Comparison of ENCODE assay signal across 22 mouse cellular contexts in the genomic region with DNA sequence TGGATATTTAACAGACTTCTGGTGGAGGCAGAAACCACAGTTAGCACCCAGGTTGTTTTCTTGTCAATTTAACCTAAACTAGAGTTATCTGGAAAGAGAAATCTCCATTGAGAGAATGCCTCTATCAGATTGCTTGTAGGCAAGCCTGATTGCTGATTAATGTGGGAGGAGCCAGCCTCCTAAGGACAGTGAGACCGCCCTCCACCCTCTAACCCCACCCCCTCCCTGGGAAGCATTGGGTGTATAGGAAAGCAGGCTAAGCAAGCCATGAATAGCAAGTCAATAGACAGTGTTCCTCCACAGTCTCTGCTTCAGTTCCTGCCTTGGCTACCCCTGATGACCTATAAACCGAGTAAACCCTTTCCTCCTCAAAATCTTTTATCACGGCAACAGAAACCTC.
DNase-seq lines count a peak whose midpoint lies in the region; TF ChIP-seq lines count a peak whose summit lies in the region.
"Had no signal": no experiment of that assay in that cellular context is flagged by ENCODE, and none has a peak within 500 bp of the region (broad histone marks: within the 10 kb centered on the region; RNA-seq: fewer than 3 reads in every experiment).

No protein-coding gene starts in this region.

- H3K27ac ChIP-seq in heart, embryonic 10.5 days, result no peak overlapping the region
- no peak overlapping the region for H3K27ac ChIP-seq in ES-E14 (ENCODE audit: insufficient read depth, low read depth, low read length, poor library complexity, severe bottlenecking)
- H3K27ac ChIP-seq: forebrain, embryonic 10.5 days; forebrain, embryonic 13.5 days; gastrocnemius, adult 2 months; heart, embryonic 15.5 days; hindbrain, embryonic 12.5 days had no signal

- in situ Hi-C loops in ES-E14 (cut with MboI; ENCODE audit: low sequenced_read_pairs in 2 of 2, unreplicated experiment in 2 of 2), result no loop called here

- WGBS in heart, embryonic 10.5 days, result 80% methylated on average over 3 of the region's 3 CpGs

- intact Hi-C loops in heart, postnatal 14 days (cut with DNase I), result no loop called here

- DNase-seq in heart, embryonic 10.5 days (ENCODE audit: low spot score), result peak; percentile 9
- DNase-seq in heart, postnatal 14 days, result no peak
- DNase-seq in retina, postnatal 1 day, result peak; percentile 10
- DNase-seq in retina, embryonic 14.5 days (ENCODE audit: low spot score), result no peak
- DNase-seq in ES-E14 (ENCODE audit: low read depth, low spot score), result peak; percentile 66
- no peak for DNase-seq in frontal cortex, postnatal 36 days (ENCODE audit: low spot score in 2 of 2)
- DNase-seq in natural killer cell, adult 2 months (ENCODE audit: low spot score in 2 of 2), result no peak
- DNase-seq: adrenal gland, adult 2 months; adrenal gland, postnatal 14 days; B cell, adult 2 months; cerebellum, adult 8-10 months; cerebellum, postnatal 14 days; gastrocnemius, adult 2 months; gastrocnemius, postnatal 14 days; heart, postnatal 10 days; heart, postnatal 4 days had no signal

- H3K9ac ChIP-seq in ES-E14 (ENCODE audit: insufficient read depth, low read depth, low read length, poor library complexity, severe bottlenecking), result no peak overlapping the region
- H3K9ac ChIP-seq: forebrain, embryonic 13.5 days; heart, embryonic 12.5 days; heart, embryonic 15.5 days; hindbrain, embryonic 12.5 days had no signal

- no peaks in the 10 kb centered on the region for H3K4me1 ChIP-seq in heart, embryonic 10.5 days
- H3K4me1 ChIP-seq in ES-E14 (ENCODE audit: control insufficient read depth in 2 of 2, insufficient read depth in 2 of 2, low read length in 2 of 2, poor library complexity in 1 of 2), result peaks cover 7 to 9% of the 10 kb centered on the region in 2 experiments; a peak in 3 of 4 replicates
- H3K4me1 ChIP-seq: heart, embryonic 12.5 days; heart, embryonic 15.5 days had no signal

- H3K36me3 ChIP-seq in heart, embryonic 10.5 days, result no peaks in the 10 kb centered on the region
- no peaks in the 10 kb centered on the region for H3K36me3 ChIP-seq in ES-E14 (ENCODE audit: control insufficient read depth, insufficient read depth, low read length, poor library complexity, severe bottlenecking)
- H3K36me3 ChIP-seq: forebrain, embryonic 10.5 days; heart, embryonic 12.5 days; heart, embryonic 15.5 days; hindbrain, embryonic 12.5 days had no signal

- no peaks in the 10 kb centered on the region for H3K27me3 ChIP-seq in heart, embryonic 10.5 days (ENCODE audit: insufficient read depth, poor library complexity, severe bottlenecking)
- H3K27me3 ChIP-seq: CH12.LX; forebrain, embryonic 13.5 days; heart, embryonic 12.5 days; heart, embryonic 15.5 days; hindbrain, embryonic 12.5 days had no signal

- H3K9me3 ChIP-seq in heart, embryonic 10.5 days, result 0 out of 2 replicates have a peak, but pooled peaks cover 5% of the 10 kb centered on the region
- no peaks in the 10 kb centered on the region for H3K9me3 ChIP-seq in ES-E14 (ENCODE audit: control insufficient read depth, insufficient read depth, low read depth, low read length)
- H3K9me3 ChIP-seq: forebrain, embryonic 13.5 days; heart, embryonic 15.5 days; hindbrain, embryonic 12.5 days had no signal

- H3K4me3 ChIP-seq in heart, embryonic 10.5 days, result no peak overlapping the region
- no peak overlapping the region for H3K4me3 ChIP-seq in ES-E14 (ENCODE audit: insufficient read depth in 1 of 2, low read depth in 1 of 2, low read length in 2 of 2, poor library complexity in 1 of 2, severe bottlenecking in 1 of 2)
- H3K4me3 ChIP-seq: forebrain, embryonic 10.5 days; forebrain, embryonic 13.5 days; gastrocnemius, adult 2 months; heart, embryonic 12.5 days; heart, embryonic 15.5 days; hindbrain, embryonic 12.5 days had no signal

TF ChIP-seq in ES-E14, 5 proteins besides CTCF, POLR2A, EP300 and RAD21:
- TF ChIP-seq ZC3H11A (IDR thresholded peaks at IDR 0.05; ENCODE audit: borderline replicate concordance, low read depth, low read length) (no peak), ZNF384 (IDR thresholded peaks at IDR 0.05; ENCODE audit: low read depth, low read length) (no peak), HCFC1 (IDR thresholded peaks at IDR 0.05; ENCODE audit: borderline replicate concordance, insufficient read depth, low read length) (no peak), MAFK (IDR thresholded peaks at IDR 0.05; ENCODE audit: insufficient read depth, low read depth, low read length) (no peak), CHD2 (IDR thresholded peaks at IDR 0.05; ENCODE audit: low read depth, low read length) (no peak)

Comparison
In these comparisons a context has a peak if more than half of its experiments do, and no peak if none do; other contexts are left out.
1. DNase-seq: peak in heart, embryonic 10.5 days (single experiment), retina, postnatal 1 day (single experiment) and ES-E14 (single experiment); none in heart, postnatal 14 days (0 of 2), retina, embryonic 14.5 days (single experiment), frontal cortex, postnatal 36 days (0 of 2) and natural killer cell, adult 2 months (0 of 2).